Mouse (Mus musculus) kidney, postnatal 10 days (tissue): ENCODE measurements around the gene Ang2.
"Not testable (repeated sequence)": the region's sequence is repeated elsewhere in the genome, so short reads cannot be mapped to it uniquely, and the experiment has no call there.

Experiments
- DNase-seq: peaks from one replicate; pipeline ENCODE4 v3.0.0; 2021; ENCODE audit warnings: mixed read lengths

Ang2 gene

DNA sequence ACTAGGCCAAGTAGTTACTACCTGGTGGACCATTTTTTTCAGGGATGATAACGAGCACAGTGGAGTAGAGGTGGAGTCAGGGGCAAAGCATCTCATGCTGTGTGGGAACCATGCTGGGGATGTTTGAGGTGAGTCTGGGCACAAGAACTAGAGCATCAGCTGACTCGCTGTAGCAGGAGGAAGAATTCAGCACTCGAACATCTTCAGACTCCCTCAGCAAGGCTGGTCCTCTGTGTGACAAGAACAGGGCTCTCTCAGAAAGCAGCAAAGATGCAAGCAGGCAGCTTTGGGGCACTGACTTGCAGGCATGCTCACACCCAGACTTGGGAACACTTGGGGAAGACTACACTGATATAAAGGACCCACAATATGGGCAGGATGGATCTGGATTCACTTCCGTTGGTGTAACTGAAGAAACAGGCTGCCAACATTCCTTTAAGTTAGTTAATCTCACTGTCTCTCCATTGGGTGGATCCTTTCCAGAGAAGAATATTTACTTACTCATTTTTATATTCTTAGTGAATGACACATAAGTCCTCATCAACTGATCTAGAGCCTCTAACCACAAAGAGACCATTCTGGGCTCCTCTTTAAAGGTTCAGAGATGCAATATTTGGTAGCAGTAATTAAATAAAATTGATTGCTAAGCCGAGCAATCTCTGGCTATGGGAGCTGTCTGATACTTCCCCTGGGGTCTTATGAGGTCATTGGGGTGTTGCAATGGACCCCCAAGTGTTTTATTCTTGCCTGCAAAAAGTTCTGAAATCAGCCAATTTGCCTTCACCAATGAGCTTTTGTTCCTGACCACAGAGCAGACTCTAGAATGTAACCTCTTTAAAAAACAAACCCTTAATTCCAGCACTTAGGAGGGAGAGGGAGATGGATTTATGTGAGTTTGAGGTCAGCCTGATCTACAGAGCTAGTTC is at the start of gene Ang2:
TSS of gene Ang2 (minus strand) at position 51 of the 926 bp plus-strand sequence.
- DNase-seq, result no peak

DNA sequence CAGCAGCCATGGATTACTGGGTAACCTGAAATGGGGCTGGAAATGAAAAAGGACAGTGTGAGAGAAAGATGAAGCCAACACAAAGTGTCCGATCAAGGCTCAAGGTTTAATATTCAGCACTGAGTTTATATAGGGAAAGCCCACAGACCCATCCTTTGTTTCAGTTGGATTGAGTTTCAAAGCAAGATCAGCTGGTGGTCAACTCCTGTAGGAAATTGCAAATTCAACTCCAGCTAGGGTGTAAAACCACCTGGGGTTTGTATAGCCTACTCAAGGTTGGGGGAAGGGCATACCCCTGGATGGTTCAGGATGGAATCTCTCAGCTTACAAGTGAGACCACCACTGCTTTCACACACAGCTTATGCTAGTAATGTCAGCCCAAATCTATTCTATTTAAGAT is 48.8 kb upstream of the Ang2 start:
- no peak for DNase-seq

- peak; percentile 59 for DNase-seq
These were observed 42.0 kb upstream of the Ang2 start for GRCm38 (mm10) chr14:51240899-51241298.

GRCm38 (mm10) chr14:51237488-51237887 is 38.5 kb upstream of the Ang2 start:
- DNase-seq, result not testable (repeated sequence)

- not testable (repeated sequence) for DNase-seq
These were observed 30.7 kb upstream of the Ang2 start for GRCm38 (mm10) chr14:51229657-51230056.

DNA sequence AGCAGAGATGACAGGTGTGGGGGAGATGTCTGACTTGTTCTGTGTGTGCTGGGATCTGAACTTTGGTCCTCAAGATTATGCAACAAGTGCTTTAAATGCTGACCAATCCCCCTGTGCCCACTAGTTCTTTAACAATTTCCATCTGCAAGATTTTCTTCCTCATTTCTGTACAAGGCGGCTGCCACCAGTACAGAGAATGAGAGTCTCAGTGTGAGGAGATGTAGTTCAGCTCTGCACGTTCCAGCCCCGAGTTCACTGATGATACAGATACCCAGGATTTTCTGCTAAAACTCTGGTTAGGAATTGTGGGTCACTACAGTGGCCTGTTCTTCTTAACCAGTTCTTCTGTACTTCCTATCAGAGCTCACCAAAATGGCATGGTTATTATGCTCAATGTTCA is 21.1 kb upstream of the Ang2 start:
- not testable (repeated sequence) for DNase-seq

- no peak for DNase-seq
These were observed 4.2 kb upstream of the Ang2 start, which contains the start of gene Ear14 for GRCm38 (mm10) chr14:51203115-51203514. Gene Ear14, plus strand, starts transcription at chr14:51203391.

DNA sequence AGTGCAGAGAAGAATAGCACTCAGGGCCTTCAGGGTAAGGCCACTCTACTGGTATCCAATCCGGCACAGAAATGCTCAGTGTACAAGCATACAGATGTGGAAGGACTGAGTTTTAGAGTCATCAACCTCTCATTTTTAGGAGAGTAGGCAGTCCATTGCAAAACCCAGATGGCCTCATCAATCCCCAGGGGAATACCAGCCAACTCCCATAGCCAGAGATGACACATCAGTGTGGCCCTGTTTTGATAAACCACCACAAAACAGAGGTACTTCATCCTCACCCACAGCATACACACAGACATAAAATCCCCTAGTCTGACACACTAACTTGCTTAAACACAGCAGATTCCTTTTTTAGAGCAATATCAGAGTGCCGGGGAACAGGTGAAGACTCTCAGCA is 1.5 kb upstream of the Ang2 start:
- DNase-seq, result no peak

DNA sequence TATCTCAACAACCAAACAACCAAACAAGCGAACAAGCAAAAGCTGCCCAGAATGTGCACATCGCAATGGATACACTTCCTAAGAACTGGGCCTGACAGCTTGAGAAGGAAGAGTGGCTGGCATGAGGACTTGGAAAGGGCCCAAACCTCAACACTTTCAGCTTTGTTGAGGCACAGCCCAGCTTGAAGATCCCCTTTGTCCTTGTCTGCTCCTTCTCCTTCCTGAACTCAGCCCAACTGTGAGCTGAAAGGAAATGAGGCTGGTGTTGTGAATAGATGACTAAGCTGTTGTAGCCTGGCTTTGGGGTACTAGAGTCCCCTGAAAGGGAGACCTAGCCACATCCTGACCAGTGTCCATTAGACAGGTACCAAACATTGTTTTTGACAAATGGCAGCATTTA is 1.1 kb upstream of the Ang2 start:
- DNase-seq, result no peak

- DNase-seq, result peak; percentile 37
These were observed 3.3 kb downstream of the Ang2 start for GRCm38 (mm10) chr14:51195681-51196080.

GRCm38 (mm10) chr14:51181051-51181450 is 17.9 kb downstream of the Ang2 start:
- not testable (repeated sequence) for DNase-seq

DNA sequence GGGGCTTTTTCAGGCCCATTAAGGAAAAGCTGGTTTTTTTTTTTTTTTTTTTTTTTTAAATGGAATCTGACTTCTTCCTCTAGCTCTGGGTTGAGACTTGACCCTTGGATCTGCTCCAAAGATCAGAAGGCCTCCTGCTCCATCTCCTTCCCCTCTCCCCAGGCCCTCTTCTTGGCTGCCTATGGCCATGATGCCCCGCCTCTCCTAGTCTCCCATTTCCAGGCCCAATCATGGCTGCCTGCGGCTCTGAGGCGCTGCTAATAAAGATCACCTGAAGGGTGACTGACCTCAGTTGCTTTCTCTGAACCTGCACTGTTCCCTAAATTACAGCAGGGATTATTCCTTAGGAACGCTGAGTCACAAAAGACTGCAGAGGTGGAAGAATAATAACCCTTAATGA is 25.1 kb downstream of the Ang2 start:
- DNase-seq, result peak; percentile 15

DNA sequence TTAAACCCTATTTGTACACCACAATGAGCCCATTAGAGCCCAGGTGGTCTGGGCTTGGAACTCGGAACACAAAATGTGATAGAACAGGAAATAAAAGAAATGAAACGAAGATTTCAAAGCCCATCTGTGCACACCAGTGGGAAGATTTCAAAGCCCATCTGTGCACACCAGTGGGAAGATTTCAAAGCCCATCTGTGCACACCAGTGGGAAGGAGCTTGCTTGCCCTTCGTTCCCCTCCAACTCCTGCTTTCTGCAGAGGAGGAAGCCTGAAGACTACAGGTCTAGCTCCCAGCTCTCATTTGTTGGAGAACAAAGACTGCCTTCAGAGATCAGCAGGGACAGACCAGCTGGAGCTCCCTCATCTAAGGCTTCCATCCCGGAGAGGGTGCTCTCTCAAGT is 26.0 kb downstream of the Ang2 start:
- DNase-seq, result not testable (repeated sequence)

DNA sequence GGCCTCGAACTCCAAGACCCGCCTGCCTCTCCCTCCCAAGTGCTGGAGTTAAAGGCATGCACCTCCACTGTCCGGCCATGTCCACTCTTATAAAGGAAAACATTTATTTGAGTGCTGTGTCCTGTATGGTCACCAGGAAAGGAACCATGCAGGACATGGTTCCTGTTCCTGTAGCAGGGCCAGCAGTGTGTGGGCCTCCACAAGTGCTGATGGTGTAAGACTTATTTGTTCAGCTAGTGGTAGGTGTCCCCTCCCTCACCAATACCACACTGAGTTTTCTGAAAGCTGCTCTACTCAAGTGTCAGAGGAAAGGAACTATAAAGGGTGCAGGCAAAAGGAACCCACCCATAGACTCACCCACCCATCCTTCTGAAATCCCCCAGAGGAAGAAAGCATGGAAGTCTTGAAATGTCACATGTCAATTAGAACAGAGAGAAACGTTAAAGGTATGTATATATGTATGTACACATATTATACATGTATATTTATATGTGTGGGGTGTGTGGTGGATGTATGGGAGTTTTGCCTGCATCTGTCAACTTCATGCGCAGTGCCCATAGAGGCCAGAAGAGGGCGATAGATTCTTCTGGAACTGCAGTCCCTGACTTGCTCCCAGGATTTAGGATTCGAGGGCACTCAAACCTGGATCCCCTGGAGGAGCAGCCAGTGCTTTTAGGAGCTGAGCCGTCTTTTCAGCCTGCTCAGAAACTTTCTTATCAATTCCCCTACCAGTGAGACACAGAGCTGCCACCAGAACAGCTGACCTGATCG is 26.7 kb downstream of the Ang2 start:
- peak; percentile 57 for DNase-seq

GRCm38 (mm10) chr14:51166068-51166467 is 32.9 kb downstream of the Ang2 start:
- DNase-seq, result no peak

GRCm38 (mm10) chr14:51165435-51165834 is 33.5 kb downstream of the Ang2 start:
- DNase-seq, result no peak

- DNase-seq, result not testable (repeated sequence)
These were observed 35.6 kb downstream of the Ang2 start for GRCm38 (mm10) chr14:51163323-51163722.

DNA sequence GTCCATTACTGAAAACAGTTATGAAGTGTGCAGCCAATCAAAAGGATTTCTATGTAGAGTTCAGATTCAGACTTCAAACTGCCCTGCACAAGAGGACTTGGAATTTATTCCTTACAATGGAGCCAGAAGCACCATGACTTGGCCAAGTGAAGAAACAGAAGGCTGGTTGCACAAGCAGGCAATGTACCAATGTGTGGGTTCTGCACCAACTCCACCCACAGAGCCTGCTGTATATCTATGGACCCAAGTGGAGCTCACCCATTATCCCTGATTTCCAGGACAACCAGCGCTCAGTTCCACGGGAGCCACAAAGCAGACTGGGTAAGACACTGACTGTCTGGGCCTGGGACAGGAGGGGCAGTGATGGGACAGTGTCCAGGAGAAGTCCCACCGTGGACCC is 37.0 kb downstream of the Ang2 start, which contains the start of gene Rnase2b:
TSS of gene Rnase2b (plus strand) at position 285 of the 400 bp plus-strand sequence.
- not testable (repeated sequence) for DNase-seq

- DNase-seq, result no peak
These were observed 41.9 kb downstream of the Ang2 start for GRCm38 (mm10) chr14:51157072-51157471.

DNA sequence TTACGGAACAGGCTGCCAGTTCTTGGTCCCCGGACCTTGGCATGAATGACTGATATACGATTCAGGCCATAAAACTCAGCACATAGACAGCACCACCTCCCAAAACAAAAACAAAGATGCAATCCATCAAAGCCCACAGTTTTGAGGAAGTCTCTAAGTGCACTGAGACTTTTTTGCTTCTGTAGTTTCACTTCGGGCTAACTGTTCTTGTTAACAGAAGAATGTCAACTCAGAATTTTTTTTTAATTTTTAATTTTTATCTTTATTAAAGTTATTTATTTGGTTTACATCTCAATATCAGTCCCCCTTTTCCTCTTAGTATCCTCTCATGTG is 42.2 kb downstream of the Ang2 start:
- DNase-seq, result no peak

GRCm38 (mm10) chr14:51156056-51156735 is 42.8 kb downstream of the Ang2 start:
- no peak for DNase-seq

- no peak for DNase-seq
These were observed 46.6 kb downstream of the Ang2 start for GRCm38 (mm10) chr14:51152249-51152870.
